Mouse (Mus musculus) kidney, postnatal 4 days (tissue): ENCODE measurements around the gene Stk10.
"Not testable (repeated sequence)": the region's sequence is repeated elsewhere in the genome, so short reads cannot be mapped to it uniquely, and the experiment has no call there.

Experiments used
- DNase-seq, 2 experiments: peaks; one replicate each; pipeline ENCODE4 v3.0.0; 2021; ENCODE audit warnings: mixed read lengths in 2 of 2

Stk10 gene

DNA sequence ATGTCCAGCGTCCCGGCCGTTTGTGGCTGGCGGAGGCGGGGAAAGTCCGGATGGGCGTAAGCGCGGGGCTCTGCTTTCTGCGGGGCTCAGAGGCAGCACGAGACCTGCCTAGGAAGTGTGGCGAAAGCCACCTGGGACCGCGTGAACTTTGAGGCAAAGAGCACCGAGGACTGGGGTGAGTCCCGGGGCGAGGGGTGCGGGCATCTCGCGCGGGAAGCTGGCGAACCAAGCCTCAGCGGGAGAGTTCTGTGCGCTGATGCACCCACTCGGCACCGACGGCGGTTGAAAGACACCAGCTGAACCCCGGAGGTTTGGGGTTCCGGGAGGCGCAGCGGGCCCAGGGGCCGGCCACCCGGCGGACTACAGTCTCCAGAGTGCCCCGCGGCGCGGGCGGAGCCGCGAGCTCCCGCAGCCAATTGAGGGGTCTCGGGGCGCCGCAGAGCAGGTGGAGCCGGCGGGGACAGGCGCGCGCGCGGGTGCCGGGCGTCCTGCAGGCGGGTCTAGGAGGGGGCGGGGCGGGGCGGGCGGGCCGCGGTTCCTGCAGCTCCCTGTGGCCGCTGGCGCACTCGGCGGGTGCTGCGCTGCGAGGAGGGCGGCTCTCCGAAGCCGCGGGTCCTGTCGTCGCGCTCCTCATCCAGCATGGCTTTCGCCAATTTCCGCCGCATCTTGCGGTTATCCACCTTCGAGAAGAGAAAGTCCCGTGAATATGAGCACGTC lies at the start of gene Stk10:
Stk10 (plus strand) TSS at position 541 of the 717 bp plus-strand sequence.
- peak; percentile 90 to 94 for DNase-seq

DNA sequence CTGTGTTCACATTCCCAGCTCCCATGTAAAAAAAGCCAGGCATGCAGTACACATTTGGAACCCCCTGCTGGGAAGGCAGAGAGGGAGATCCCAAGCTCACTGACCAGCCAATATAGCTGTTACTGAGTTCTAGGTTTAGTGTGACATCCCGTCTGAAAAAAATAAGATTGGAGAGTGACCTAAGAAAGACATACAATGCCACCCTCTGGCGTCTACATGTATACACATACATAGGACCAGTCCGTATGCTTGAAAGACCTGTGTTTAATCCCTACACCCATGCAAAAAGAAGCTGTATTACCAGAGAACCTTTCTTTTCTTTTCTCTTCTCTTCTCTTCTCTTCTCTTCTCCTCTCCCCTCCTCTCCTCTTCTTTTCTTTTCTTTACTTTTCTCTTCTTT lies 47.8 kb upstream of the Stk10 start:
- no peak for DNase-seq

DNA sequence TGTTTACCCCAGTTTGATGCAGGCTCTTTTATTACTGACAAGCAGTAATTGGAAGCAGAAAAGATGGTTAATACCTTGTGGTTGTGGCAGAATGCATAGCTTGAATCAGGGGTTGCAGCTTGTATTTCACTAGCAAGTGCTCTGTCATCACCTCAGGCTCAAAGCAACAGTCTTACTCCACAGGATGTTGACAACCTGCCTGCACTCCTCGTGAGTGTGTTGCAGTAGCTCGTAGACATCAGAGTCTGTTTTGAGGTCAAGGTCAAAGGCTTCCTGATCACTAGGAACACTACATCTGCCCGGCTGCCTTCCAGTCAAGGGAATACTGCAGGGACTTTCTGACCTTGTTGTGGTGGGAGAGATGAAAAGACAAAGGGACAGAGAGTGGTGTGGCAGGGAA lies 46.5 kb upstream of the Stk10 start:
- no peak for DNase-seq

DNA sequence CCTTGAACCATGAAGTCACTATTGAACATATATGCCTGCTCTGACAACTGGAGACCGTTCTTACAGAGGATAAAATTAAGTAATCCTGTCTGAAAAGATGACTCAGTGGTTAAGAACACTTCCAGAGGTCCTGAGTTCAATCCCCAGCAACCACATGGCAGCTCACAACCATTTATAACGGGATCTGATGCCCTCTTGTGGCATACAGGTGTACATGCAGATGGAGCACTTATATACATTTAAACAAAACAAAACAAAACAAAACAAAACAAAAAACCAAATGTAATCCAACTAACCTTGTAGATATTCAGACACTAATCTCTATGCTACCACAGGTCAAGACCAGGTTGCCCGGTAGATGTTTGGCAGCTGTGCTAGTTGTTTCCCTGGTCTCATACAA lies 45.6 kb upstream of the Stk10 start:
- no peak for DNase-seq

DNA sequence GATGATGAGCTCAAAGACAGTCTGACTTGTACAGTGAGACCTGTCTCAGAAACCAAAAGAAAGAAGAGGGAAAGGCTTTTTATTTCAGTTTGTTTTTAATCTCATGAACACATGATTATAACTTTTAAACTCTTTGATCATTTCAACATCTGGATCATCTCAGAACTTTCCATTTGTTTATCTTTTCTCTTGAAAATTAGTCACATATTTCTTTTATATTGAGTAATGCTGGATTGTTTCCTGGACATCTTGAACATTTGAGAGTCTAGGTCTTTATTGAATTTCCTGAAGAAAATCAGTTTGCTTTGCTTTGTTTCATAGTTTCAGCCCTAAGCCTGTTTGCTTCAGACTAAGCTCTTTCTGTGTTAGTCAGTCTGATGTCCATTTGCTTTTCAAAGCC lies 44.8 kb upstream of the Stk10 start:
- DNase-seq: no peak

DNA sequence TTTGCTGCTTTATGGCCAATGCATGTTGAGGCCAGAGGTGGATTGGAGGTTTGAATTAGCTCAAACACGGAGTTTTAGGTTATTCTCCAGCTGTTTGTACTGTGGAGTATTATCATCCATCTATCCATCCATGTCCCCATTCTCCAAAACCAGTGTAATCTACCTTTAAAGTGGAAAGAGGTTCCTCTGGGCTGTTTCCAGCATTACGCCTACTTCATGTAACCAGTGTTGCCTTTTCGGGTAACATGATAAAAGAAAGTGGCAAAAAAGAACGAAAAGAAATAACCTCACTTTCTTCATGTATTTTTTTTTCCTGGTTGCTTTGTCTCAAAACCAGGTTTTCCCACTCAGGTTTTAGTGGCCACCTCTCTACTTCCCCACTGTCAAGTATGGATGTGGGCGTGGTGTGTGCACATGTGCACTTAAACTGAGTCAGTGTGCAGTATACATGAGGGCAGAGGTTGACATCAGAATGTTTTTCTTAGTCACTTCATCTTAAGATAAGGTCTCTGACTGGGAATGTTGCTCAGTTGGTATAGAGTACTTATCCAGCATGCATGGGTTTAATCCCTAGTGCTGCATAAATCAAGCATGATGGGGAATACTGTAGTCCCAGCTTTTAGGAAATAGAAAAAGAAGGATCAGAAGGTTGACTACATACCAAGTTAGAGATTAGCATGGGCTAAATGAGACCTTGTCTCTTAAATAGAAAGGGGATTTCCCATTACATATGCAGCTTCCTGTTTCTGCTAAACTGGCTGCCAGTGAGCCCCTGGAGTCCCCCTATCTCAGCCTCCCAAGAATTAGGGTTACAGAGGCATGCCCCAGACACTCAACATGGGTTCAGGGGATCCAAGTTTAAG lies 44.1 kb upstream of the Stk10 start:
- DNase-seq: no peak

DNA sequence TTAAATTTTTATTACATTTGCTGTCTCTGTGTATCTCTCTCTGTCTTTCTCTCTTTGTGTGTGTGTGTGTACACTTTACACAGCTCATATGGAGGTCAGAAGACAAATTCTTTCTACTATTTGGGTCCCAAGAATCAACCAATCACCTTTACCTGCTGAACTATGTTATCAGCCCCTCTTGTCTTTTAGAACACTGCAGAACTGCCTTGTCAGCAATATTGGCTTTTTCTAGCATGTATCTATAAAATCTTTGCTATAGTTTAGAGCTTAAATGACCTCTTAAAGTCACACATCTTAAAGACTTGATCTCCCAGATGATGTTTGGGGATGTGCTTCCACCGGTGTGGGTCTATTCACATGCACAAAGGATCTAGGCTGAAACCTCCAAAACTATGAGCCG lies 42.0 kb upstream of the Stk10 start:
- DNase-seq: no peak

DNA sequence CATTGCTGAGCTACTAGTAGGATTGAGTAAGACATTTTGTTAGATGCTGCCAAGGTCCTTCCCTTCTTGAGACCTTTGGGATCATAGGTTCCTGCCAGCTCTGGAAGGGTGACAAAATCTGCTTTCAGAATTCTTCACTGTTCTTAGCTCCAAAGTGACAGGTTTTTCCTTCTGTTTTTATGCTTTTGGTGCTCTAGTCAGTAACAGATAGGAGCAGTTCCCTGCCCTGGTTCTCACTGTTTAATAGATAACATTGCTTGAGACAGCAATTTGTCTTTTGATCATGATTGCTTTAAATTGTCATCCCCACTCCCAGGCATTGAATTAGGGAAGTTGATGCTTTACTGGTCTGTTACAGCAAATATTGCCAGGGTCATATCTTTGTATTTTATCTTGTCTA lies 39.8 kb upstream of the Stk10 start:
- no peak for DNase-seq

DNA sequence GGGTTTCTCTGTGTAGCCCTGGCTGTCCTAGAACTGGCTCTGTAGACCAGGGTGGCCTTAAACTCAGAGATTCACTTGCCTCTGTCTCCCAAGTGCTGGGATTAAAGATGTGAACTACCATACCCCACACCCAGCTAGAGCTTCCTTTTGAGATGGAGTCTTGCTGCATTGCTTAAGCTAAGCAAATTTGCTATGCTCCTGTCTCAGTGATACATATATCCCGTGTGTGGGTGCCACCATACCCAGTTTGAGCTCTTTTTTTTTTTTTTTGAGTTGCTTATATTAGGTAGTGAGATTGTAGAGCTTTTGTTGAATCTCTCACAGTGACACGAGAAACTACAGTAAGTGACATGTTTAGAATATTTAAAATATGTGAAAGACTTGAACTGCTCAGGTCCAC lies 37.8 kb upstream of the Stk10 start:
- DNase-seq: no peak

DNA sequence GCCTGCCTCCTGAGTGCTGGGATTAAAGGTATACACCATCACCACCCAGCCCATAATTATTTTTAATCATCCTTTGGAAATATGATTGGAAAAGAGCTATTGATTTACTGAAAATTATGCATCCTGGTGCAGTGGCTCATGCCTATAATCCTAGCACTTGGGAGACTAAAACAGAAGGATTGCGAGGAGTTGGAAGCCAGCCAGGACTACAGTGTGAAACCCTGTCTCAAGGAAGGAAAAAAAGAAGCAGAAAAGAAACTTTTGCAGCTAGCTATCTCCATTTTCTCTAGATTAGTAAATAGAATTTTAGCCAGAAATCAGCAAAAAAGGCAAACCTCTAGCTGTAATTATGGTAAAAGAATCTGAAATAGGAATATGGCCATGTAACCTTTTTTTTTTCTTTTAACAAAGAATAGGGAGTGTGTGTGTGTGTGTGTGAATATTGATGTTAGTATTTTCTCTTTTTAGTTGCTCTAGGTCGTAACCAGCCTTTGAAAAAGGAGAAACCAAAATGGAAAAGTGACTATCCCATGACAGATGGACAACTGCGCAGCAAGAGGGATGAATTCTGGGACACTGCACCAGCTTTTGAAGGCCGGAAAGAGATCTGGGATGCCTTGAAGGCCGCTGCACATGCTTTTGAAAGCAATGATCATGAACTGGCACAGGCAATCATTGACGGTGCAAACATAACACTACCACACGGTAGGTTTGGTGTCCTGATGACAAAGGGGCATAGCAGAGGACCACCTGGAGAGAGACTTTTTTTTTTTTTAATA lies 34.2 kb upstream of the Stk10 start:
- peak; percentile 60 to 67 for DNase-seq

DNA sequence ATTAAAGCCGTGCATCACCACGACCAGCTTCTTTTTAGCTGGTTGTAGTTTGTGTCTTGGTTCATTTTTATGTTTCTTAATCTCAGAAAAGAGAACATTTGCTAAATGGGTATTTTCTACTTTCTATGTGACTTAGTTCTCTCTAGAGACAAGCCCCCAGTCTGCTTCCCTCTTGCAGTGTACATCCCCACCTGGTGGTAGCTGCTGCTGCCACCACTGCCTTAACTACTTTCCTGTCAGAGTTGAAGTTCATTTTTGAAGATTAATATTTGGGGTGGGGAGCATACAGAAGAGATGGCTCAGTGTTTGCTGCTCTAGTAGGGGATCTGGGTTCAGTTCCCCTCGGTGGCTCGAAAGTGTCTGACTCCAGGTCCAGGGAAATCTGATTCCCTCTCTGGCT lies 33.2 kb upstream of the Stk10 start:
- DNase-seq: peak; percentile 14 to 29

DNA sequence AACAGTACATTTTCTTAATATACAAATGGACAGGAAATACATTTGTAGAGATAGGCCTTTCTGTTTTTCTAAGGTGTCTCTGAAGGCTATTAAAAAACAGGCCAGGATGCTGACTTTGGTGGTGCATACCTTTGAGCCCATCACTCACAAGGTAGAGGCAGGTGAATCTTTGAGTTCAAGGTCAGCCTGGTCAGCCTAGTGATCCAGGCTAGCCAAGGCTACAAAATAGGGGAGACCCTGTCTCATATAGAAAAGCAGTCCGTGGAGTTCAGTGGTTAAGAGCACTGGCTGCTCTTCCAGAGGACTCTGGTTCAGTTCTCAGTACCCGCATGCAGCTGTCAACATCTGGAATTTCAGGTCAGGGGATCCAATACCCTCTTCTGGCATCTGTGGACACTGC lies 29.4 kb upstream of the Stk10 start:
- no peak for DNase-seq

DNA sequence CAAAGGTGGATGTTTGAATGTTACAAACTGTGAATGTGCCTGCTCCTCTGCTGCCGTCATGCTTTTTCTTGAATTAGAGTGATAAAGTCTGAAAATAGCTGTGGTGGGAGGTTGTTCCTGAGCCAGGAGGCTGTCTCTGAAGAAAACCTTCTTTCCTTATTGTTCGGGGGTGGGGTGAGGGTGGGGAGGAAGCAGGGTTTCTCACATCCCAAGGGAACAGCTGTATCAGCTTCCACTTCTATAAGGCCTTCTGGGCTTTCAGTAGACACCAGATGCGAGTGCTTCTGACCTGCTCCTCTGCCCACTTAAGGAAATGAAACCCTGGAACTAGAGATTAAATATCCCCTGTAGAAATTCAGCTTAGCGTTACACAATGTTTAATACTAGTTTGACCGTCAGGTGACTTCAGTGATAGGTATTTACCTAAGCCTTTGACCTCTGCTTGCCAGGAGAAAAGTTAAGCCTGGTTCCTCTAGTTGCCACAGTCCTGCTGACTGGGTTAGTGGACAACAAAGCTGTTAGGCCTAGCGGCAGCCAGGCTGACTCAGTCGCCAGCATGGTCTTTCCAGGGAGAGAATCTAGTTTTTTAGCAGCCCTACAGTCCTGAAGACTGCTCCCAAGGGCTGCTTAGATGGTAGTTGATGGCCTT lies 27.9 kb upstream of the Stk10 start:
- DNase-seq: no peak

DNA sequence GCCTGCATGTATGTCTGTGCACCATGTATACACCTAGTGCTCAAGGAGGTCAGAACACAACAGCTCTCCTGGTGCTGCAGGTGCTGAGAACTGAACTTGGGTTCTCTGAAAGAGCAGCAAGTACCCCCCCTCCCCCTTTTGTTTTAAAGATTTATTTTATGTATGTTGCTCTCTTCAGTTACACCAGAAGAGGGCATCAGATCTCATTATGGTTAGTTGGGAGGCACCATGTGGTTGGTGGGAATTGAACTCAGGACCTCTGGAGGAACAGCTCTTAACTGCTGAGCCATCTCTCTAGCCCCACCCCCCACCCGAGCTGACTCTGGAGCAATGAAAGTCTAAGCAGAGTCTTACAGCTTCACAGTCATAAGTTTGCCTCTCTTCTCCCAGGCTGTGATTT lies 22.2 kb upstream of the Stk10 start:
- no peak for DNase-seq

DNA sequence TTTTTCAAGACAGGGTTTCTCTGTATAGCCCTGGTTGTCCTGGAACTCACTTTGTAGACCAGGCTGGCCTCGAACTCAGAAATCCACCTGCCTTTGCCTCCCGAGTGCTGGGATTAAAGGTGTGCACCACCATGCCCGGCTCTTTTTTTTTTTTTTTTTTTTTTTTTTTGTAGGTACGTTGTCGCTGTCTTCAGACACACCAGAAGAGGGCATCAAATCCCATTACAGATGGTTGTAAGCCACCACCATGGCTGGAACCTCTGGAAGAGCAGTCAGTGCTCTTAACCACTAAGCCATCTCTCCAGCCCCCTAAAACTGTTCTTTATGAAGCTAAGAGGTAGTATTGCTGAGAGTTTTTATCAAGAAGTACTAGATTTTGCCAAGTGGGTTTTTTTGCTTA lies 18.3 kb upstream of the Stk10 start:
- DNase-seq: not testable (repeated sequence)

DNA sequence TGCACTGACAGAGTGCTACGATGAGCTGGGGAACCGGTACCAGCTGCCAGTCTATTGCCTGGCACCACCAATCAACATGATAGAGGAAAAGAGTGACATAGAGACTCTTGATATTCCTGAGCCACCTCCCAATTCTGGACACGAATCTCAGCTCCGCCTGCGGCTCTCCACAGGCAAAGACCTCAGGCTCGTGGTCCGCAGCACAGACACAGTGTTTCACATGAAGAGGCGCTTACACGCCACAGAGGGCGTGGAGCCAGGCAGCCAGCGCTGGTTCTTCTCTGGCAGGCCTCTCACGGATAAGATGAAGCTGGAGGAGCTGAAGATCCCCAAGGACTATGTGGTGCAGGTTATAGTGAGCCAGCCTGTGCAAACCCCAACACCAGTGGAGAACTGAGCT lies 17.0 kb upstream of the Stk10 start:
- DNase-seq: no peak

DNA sequence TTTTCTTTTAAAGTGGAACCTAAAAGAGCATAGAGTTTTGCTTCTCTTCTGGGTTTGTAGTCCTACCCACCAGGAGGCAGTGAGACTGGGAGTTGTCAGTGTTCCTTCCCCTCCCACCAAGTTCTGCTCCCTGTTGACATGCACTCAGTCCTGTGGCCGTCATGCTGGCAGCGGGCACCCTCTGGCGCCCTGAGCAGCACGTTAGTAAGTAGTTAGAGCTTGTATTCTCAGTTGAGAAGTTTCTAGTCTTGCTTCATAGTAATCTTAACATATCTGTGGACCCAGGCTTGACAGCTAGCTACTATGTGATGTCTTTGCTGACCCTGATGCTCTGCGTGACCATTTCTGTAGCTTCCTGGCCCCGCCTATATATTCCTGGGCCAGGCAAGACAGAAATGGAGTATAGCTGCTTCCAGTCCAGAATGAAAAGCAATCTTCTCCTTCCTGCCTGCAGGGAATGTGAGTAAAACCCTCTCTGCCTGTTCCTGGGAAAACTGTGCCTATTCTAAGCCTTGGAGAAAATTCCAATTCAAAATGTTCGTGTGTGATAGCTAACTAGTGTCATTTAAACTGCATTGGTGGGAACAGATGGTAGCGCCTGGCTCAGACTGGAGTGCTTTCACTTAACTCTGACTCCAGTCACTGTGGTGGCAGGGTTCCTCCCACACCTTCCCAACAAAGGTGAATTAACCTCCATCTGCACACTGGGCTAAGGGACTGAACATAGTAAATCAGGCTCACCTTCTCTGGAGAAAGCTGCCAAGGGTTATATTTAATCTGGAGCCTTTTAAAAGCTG lies 16.0 kb upstream of the Stk10 start:
- no peak for DNase-seq

DNA sequence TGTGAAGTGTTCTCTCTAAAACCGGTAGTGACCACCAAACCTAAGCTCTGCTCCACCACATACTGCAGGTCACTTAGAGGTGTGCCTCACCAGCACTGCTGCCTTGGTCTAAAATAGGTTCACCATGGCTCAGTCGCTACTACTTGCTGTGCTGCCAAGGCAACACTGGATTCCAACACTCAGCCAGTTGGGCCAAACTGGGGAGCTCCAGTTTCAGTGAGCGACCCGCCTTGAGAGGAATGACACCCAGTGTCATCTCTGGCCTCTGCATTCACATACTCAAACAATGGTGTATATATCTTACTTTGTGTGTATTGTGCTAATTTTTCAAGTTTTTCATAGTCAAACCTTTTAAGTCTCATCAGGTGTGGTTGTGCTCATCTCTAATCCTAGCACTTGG lies 14.3 kb upstream of the Stk10 start:
- no peak for DNase-seq

DNA sequence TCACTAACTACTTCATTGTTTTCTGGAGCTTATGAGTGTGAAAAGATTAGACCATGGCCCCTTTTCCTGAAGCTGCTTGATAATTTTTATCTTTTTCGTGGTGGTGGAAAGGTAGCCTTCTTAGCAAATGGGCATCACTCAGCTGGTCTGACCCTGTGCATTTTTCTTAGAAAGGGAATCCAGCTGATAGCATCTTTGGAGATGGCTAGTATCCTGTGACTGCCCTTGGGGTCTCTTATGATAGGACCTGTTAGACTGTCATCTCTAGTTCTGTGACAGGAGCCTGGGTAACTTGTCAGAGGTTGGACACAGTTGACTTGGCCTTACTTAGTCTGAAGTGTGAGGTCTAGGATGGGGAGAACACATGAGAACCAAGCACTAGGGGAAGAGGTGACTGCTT lies 13.8 kb upstream of the Stk10 start:
- no peak for DNase-seq

DNA sequence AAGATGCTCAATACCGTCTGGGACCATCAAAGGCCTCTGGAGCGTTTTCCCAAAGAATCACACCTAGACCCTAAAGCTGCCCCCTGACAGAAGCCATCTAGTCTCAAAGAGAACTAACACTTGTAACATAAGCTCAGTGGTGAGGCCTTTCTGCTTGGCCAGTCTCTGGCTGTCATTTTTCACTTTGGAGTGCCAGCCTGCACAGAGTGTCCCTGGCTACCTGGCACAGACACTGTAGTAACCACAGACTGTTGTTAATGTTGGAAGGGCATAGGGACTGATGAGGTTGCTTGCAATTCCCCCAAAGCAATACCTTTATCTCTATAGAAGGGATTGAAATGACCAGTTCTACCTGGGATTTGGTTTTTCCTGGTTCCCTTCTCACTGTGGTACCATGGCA lies 11.9 kb upstream of the Stk10 start:
- no peak for DNase-seq

DNA sequence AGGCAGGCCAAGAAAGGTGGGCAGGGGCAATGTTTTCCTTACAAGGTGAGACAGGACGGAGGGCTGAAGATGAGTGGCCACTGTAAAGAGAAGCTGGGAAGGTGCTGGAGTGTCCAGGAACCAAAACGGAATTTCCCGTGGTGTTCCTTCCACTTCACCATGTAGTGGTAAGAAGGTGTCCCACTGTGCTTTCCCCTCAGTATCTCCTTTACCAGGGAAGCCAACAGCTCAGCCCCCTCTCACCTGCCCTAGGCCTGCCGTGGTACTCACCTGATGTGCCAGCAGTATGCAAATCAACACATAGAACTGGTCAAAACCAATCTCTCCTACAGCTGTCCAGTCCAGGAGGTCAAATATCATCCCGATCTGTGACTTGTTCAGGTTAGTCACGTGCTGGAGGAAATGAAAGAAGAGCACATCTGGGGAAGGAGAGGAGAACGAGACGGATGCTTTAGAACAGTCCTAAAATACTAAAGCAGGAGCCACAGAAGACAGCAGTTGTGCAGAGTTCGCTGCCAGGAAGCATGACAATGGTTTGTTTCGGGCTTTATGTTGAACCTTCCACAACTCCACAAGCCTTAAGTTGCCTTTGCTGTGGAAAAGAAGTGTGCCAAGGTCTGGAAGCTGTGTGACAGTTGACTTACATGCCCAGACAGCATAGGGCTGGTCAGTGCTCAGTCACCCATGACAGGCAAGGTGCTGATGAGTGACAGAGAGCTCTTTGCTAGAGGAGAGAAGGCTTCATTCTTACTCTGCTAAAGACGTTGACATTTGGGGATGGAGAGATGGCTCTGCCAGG lies 8.8 kb upstream of the Stk10 start:
- no peak for DNase-seq
